Mouse (Mus musculus) embryonic facial prominence, embryonic 11.5 days (tissue): ENCODE data around the gene Exosc3. TPM values are rescaled to one million over a fixed set of nuclear protein-coding genes. Genes with fewer than 3 reads are reported as not detected.
A peak's percentile ranks its signal among the peaks of the same experiment; 100 is the strongest.

Source experiments
- ATAC-seq: fragments of 200-750 bp; cut with Nextera tagmentation; replicated peaks from 2 replicates; pipeline ENCODE4 v1.8.0; 2017; ENCODE audit warnings: low read depth; ENCODE audit not compliant: insufficient number of reproducible peaks, low FRiP score, low TSS enrichment
- DNase-seq: peaks from one replicate; pipeline ENCODE4 v3.0.0-alpha.2; 2015; ENCODE audit warnings: low spot score
- H3K27ac ChIP-seq: fragments of 300-500 bp; sonication (generic); replicated peaks from 2 replicates; pipeline ENCODE4 v1.5.1; 2014; ENCODE audit warnings: mild to moderate bottlenecking, low read depth, low read length, control low read depth
- H3K27me3 ChIP-seq: fragments of 300-500 bp; sonication (generic); 2 replicates; pipeline ENCODE4 v1.6.1; 2014; ENCODE audit warnings: mild to moderate bottlenecking, low read length, moderate library complexity, mixed read lengths; ENCODE audit not compliant: control insufficient read depth, insufficient read depth
- H3K36me3 ChIP-seq: fragments of 300-500 bp; sonication (generic); replicated peaks from 2 replicates; pipeline ENCODE4 v1.6.1; 2014; ENCODE audit warnings: low read depth, mild to moderate bottlenecking, low read length, moderate library complexity, mixed read lengths; ENCODE audit not compliant: control insufficient read depth, insufficient read depth
- H3K4me1 ChIP-seq: fragments of 300-500 bp; sonication (generic); 2 replicates; pipeline ENCODE4 v1.6.1; 2014; ENCODE audit warnings: low read length, mixed read lengths; ENCODE audit not compliant: control insufficient read depth, insufficient read depth
- H3K4me2 ChIP-seq: fragments of 300-500 bp; sonication (generic); 2 replicates; pipeline ENCODE4 v1.6.1; 2014; ENCODE audit warnings: low read depth, mild to moderate bottlenecking, control low read depth, low read length, moderate library complexity
- H3K4me3 ChIP-seq: fragments of 300-500 bp; sonication (generic); 2 replicates; pipeline ENCODE4 v1.5.1; 2014; ENCODE audit warnings: low read depth, low read length, control low read depth
- H3K9ac ChIP-seq: fragments of 300-500 bp; sonication (generic); replicated peaks from 2 replicates; pipeline ENCODE4 v1.6.1; 2014; ENCODE audit warnings: mild to moderate bottlenecking, control low read depth, low read length
- H3K9me3 ChIP-seq: fragments of 300-500 bp; sonication (generic); replicated peaks from 2 replicates; pipeline ENCODE4 v1.6.1; 2016; ENCODE audit warnings: mild to moderate bottlenecking, low read length, inconsistent platforms, mixed read lengths; ENCODE audit not compliant: control insufficient read depth
- whole genome bisulfite sequencing: fragments of 180-500 bp; shearing (Covaris S2); extraction: QIAGEN DNeasy Blood & Tissue Kit; methylation state at CpG from one replicate; pipeline ENCODE4 v1.1.7; 2014; 5-methylcytosine and 5-hydroxymethylcytosine counted together
- polyA plus RNA-seq: library from polyadenylated mRNA; unstranded; fragments of >200 nt; fragmentation: Nextera tagmentation; extraction: Ambion mirVana; gene quantifications from 2 replicates; pipeline ENCODE4 v1.2.1, GENCODE M21; 2014

Exosc3 gene
- polyA plus RNA-seq, 1 experiment from 2014 or later = 100 TPM

DNA sequence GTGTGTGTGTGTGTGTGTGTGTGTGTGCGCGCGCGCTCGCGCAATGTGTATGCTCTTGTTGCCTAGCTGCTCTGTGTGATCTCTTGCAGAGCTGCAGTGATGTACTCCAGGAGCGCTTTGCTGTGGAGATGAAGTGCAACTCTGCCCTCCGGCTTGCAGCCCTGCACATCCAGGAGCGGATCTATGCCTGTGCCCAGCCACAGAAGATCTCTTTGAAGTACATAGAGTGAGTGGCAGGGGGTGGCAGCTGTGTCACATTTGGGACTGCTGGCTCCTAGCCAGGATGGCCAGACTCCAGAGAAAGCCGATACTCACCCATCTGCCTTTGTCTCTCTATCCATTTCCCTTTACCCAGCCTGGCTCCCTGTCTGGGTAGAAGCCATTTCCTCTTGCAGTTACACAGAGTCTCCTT lies 71.5 kb downstream of the Exosc3 start:
- Histone ChIP-seq H3K9ac (no peak overlapping the region), H3K4me3 (no peak overlapping the region), H3K27me3 (no peaks in the 10 kb centered on the region), H3K4me1 (no peaks in the 10 kb centered on the region), H3K4me2 (no peak overlapping the region), H3K36me3 (no peaks in the 10 kb centered on the region), H3K27ac (0 out of 2 replicates have a peak overlapping the region, but pooled peaks have one; percentile 28), H3K9me3 (no peaks in the 10 kb centered on the region)
- peak; percentile 40 for DNase-seq
- peak; percentile 76 for ATAC-seq
- WGBS = 87% methylated on average over 10 of the region's 10 CpGs

DNA sequence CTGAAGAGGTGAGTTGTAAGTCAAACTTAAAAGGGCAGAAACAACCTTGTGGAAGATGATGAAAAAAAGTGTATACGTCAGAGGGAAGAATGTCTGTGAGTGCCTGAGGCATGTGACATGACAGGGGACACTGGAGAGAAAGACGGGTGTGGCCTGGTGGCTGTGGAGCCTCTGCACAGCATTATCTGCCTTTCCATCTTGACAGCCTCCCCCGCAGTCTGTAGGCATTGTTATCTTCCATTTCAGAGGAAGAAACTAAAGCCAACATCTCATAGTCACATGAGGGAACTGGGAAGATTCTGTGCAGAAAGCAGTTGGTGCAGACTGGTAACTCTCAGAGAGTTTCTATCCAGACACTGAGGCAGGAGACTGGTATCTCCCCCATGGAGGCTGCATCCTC lies 74.6 kb downstream of the Exosc3 start:
- Histone ChIP-seq H3K4me3 (no peak overlapping the region), H3K27ac (no peak overlapping the region), H3K27me3 (no peaks in the 10 kb centered on the region), H3K4me2 (no peak overlapping the region), H3K4me1 (no peaks in the 10 kb centered on the region), H3K9me3 (no peaks in the 10 kb centered on the region), H3K9ac (no peak overlapping the region), H3K36me3 (no peaks in the 10 kb centered on the region)
- no peak for ATAC-seq
- WGBS = 79% methylated on average over 3 of the region's 3 CpGs
- no peak for DNase-seq

Other genes with a start within 250 kb of the Exosc3 start
- gene Tomm5, start 234.6 kb downstream of the Exosc3 start, polyA plus RNA-seq = 200 and 211 TPM in 2 replicates
- gene Frmpd1, start 157.9 kb downstream of the Exosc3 start, polyA plus RNA-seq = 1.2 TPM in 2 replicates
- 20.5 and 22.3 TPM in 2 replicates for gene Trmt10b, start 45.6 kb downstream of the Exosc3 start, polyA plus RNA-seq
- 15.6 and 15.9 TPM in 2 replicates for gene Dcaf10, start 631 bp downstream of the Exosc3 start, polyA plus RNA-seq
- 72.1 and 78.6 TPM in 2 replicates for gene Slc25a51, start 66.0 kb upstream of the Exosc3 start, polyA plus RNA-seq
- gene Shb, start 189.7 kb upstream of the Exosc3 start, polyA plus RNA-seq = 5.8 and 7.5 TPM in 2 replicates